Mouse (Mus musculus) ES-Bruce4 (cell line): Measurements from ENCODE around the gene Tmem229a.

Experiments
- CTCF ChIP-seq: IDR thresholded peaks from one replicate; pipeline ENCODE4 v1.8.1; 2011; ENCODE audit warnings: low read depth, low read length
- EP300 ChIP-seq: IDR thresholded peaks from 2 replicates; pipeline ENCODE4 v1.6.1; 2011; ENCODE audit warnings: low read depth, low read length; ENCODE audit not compliant: insufficient read depth
- POLR2A ChIP-seq: IDR thresholded peaks from one replicate; pipeline ENCODE4 v1.8.1; 2011; ENCODE audit warnings: low read length; ENCODE audit not compliant: insufficient read depth

GRCm38 (mm10) chr6:24954126-24954525, 2.0 kb downstream of the Tmem229a start:
- TF ChIP-seq CTCF (no peak), POLR2A (no peak), EP300 (no peak)
